Mouse (Mus musculus) neutrophil, adult 65 days (primary cell): ENCODE measurements around the gene Olfr403. TPM values are rescaled to one million over a fixed set of nuclear protein-coding genes. Genes with fewer than 3 reads are reported as not detected.

ENCODE experiments used
- total RNA-seq: library from RNA; stranded (reverse); gene quantifications from 2 replicates; pipeline ENCODE4 v1.2.4, GENCODE M21; 2023

The Olfr403 gene
- total RNA-seq: not detected in 2 replicates

DNA sequence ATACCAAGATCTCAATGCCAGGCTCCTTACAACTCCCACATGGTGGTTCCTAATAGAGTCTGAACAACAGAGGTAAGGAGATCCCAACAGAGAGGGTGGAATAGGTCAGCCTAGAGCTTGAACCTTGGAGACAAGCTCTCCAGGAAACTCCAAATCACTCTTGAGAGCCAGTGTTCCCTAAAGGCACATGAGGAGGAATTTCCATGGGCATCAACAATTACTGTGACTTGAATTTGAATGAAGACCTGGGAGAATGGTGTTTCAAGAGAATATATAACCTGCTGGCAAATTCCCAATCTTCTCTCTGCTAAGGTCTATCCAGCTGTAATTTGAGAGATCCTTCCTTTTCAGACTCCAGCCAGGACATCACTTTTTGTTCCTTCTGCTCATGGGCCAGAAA is at the start of gene Olfr403:
Gene Olfr403, plus strand, starts transcription at position 301 of the 400 bp plus-strand sequence.

DNA sequence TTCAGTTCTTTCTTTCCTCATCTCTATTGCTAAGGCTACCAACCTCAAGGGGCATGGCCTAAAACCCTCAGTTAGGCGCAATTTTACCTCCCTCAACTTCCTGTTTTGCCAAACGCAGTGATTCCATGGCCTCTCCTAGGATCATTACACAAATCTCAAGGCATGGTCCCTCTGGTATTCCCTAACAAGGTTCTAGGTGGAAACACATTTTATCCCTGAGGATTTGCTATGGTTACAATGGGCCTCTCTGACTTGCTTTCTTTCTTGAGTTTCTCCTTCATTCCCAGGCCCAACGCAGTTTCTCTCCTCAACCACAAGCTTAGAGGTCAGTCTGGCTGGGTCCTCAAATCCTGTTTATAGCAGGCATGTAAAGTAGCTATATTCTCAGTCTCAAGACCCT is 32.8 kb upstream of the Olfr403 start, which contains the start of gene Olfr402:
Gene Olfr402, plus strand, starts transcription at position 301 of the 400 bp plus-strand sequence.

DNA sequence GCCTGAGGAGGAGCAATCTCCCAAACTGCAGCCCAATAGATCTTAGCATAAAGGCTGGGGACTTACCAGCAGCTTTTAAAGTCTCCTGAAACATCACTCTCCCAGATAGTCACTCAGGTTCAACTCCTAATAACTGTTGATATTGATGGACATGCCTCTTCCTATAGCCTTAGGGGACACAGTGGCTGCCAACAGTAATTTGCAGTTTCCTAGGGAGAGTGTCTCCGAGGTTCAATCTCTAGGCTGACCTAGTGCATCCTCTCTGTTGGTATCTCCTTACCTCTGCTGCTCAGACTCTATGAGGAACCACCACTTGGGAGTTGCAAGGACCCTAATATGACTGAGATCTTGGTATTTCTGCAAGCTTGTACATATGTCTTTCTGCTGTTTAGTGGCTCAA is 25.2 kb downstream of the Olfr403 start, which contains the start of gene Olfr43:
Gene Olfr43, minus strand, starts transcription at position 101 of the 400 bp plus-strand sequence.

Other genes with a start within 250 kb of the Olfr403 start
- gene Olfr23, start 249.6 kb upstream of the Olfr403 start, total RNA-seq: not detected in 2 replicates
- gene Olfr397, start 225.4 kb upstream of the Olfr403 start, total RNA-seq: not detected in 2 replicates
- gene Olfr398, start 195.8 kb upstream of the Olfr403 start, total RNA-seq: not detected in 2 replicates
- not detected in 2 replicates for gene Olfr139, start 129.7 kb upstream of the Olfr403 start, total RNA-seq
- not detected in 2 replicates for gene Olfr399, start 129.6 kb upstream of the Olfr403 start, total RNA-seq
- not detected in 2 replicates for gene Zfp616, start 116.3 kb upstream of the Olfr403 start, total RNA-seq
- gene Olfr401, start 72.5 kb upstream of the Olfr403 start, total RNA-seq: not detected in 2 replicates
- not detected in 2 replicates for gene Olfr402, start 32.7 kb upstream of the Olfr403 start, total RNA-seq
- gene Olfr43, start 25.1 kb downstream of the Olfr403 start, total RNA-seq: not detected in 2 replicates
- gene Olfr406, start 73.6 kb downstream of the Olfr403 start, total RNA-seq: not detected in 2 replicates
- not detected in 2 replicates for gene Olfr59, start 97.5 kb downstream of the Olfr403 start, total RNA-seq
- not detected in 2 replicates for gene Olfr410, start 151.8 kb downstream of the Olfr403 start, total RNA-seq
- not detected in 2 replicates for gene Olfr411, start 166.4 kb downstream of the Olfr403 start, total RNA-seq
- not detected in 2 replicates for gene Olfr412, start 175.8 kb downstream of the Olfr403 start, total RNA-seq